Mouse (Mus musculus) E14TG2a.4 (cell line): ENCODE results near the gene Otop2.

Source experiments
- CTCF ChIP-seq: conservative IDR thresholded peaks from 2 replicates; pipeline ENCODE4 v1.5.1; 2014; ENCODE audit warnings: low read length
- POU5F1 ChIP-seq: IDR thresholded peaks from 2 replicates; pipeline ENCODE4 v1.6.1; 2014; ENCODE audit warnings: low read length, borderline replicate concordance

- TF ChIP-seq CTCF (no peak), POU5F1 (no peak)
Measured at GRCm38 (mm10) chr11:115367395-115367944, 60.5 kb downstream of the Otop2 start, which contains the start of gene Hid1.
